Mouse (Mus musculus) liver, adult 2 months (tissue): ENCODE results near the gene Nop53.

Experiments
- CTCF ChIP-seq: fragments of 200-500 bp; IDR thresholded peaks from 2 replicates; pipeline ENCODE4 v1.5.1; 2011; ENCODE audit warnings: low read depth, low read length, control low read depth
- POLR2A ChIP-seq: fragments of 200-500 bp; IDR thresholded peaks from 2 replicates; pipeline ENCODE4 v1.6.1; 2011; ENCODE audit warnings: low read length, control low read depth; ENCODE audit not compliant: insufficient read depth; ENCODE audit errors: extremely low read depth

GRCm38 (mm10) chr7:15981538-15981937, 35.7 kb upstream of the Nop53 start:
- TF ChIP-seq POLR2A (no peak), CTCF (no peak)
